Mouse (Mus musculus): ENCODE results near the gene Zfp775.
"Not testable (repeated sequence)": the region's sequence is repeated elsewhere in the genome, so short reads cannot be mapped to it uniquely, and the experiment has no call there.

Zfp775 gene

GRCm38 (mm10) chr6:48591221-48591845 lies 10.5 kb upstream of the Zfp775 start:
- DNase-seq (ENCODE audit: low spot score) = no peak

DNA sequence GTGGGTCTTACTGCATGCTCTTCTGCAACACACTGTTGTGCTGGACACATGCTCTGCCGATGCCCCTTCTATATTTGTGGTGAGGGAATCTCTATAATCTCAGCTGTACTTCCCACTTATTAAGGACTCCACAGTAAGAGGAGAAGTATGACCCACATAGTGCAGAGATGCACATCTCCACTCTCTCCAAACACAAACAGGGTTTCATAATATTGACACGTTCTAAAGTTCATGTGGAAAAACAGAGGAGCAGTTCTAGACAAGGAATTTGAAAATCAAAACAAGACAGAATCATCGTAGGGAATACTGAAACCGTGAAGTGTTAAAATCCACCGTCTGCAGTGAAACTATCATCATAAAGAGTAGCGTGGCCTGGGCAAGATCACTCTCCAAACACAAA lies 10.0 kb upstream of the Zfp775 start:
- DNase-seq (ENCODE audit: low spot score) = no peak

DNA sequence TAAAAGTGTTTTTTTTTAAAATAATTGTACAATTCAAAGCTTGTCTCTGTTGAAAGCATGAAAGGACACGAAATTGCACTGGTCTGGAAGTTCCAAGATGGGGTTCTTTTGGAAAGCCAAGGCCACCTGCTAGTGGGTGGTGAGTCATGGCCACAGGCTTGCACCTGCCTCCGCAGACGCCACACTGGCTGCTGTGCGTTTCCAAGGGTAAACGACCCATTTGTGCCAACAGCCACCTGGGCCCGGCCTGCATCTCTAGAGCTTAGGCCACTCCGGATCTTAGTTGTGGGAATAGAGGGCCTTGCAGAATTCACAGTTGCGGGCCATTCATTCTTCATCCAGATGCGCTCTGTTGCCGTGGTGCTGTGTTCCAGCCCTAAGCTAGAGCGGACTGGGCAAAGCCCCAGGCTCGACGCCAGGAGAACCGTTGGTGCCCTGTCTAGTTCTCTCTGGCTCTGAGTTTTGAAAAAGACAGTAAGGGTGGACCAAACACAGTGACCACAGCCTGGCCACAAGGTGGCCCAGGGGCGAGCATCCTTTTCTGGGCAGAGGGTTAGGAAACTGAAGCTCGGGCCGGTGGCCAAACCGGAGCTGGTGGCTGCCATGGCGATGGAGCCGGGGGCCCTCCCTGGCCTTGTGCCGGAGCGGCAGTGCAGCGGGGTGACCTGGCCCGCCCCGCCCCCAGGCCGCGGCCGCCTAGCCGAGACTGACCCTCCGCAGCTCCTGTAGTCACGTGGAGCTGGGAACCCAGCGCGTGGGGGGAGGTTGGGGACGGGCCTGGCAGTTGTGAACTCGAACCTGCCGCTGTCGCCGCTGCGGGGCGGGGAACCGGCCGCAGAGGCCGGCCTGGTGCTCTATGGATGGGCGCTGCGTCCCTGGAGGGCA lies 8.5 kb upstream of the Zfp775 start, which contains the start of the genes Repin1 and Gm44965:
Gene Repin1 (plus strand): TSS at position 726 of the 885 bp plus-strand sequence.
Gene Gm44965 (plus strand): TSS at position 784 of the 885 bp plus-strand sequence.
- peak; percentile 97 for DNase-seq (ENCODE audit: low spot score)

DNA sequence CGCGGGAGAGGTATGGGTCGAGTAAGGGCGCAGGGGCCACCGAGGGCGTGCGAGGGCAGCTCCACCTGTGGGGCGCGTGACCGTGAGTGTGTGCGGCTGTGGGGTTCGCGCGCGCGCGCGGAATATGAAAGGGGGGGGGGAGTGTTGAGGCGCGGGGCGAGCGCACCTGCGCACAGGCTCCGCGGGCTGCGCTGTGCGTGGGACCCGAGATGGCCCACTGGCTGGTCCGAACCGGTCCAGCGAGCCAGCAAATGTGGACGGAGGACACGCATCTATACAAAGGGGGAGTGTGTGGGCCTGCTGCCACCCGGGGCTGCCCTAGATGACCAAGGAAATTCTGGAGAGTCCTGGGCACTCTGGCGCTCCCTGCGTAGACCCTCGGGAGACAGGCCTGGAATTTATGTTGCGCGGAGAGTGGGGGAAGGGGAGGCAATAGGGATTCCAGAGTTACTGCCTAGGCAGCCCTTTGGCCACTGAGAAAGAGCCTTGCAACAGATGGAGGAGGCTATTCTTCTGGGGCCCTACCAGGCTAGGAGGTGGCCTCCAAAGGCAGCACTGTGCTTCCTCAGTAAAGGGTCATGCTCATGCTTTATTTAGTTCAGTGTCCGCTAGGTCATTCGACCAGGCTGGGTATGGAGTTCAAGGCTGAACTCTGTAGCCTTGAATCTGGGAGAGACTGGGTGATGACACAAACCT lies 7.7 kb upstream of the Zfp775 start:
- no peak for DNase-seq (ENCODE audit: low spot score)

- no peak for DNase-seq (ENCODE audit: low spot score)
These were observed 6.6 kb upstream of the Zfp775 start for GRCm38 (mm10) chr6:48595278-48595677.

- peak; percentile 48 for DNase-seq (ENCODE audit: low spot score)
These were observed 5.2 kb upstream of the Zfp775 start for GRCm38 (mm10) chr6:48596545-48597232.

DNA sequence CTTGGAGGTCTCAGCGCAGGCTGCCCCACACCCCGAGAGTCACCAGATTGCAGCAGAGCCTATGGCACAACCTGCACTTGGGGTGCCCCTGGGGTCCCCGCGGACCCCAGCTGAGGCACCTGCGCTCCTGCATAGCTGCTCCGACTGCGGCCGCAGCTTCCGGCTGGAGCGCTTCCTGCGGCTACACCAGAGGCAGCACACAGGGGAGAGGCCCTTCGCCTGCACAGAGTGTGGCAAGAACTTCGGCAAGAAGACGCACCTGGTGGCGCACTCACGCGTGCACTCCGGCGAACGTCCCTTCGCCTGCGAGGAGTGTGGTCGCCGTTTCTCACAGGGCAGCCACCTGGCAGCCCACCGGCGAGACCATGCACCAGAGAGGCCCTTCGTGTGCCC lies 4.6 kb upstream of the Zfp775 start:
- peak; percentile 45 for DNase-seq (ENCODE audit: low spot score)

GRCm38 (mm10) chr6:48600594-48600993 lies 1.3 kb upstream of the Zfp775 start:
- DNase-seq (ENCODE audit: low spot score) = no peak

GRCm38 (mm10) chr6:48602080-48602741 lies 348 bp downstream of the Zfp775 start:
- DNase-seq (ENCODE audit: low spot score) = no peak

DNA sequence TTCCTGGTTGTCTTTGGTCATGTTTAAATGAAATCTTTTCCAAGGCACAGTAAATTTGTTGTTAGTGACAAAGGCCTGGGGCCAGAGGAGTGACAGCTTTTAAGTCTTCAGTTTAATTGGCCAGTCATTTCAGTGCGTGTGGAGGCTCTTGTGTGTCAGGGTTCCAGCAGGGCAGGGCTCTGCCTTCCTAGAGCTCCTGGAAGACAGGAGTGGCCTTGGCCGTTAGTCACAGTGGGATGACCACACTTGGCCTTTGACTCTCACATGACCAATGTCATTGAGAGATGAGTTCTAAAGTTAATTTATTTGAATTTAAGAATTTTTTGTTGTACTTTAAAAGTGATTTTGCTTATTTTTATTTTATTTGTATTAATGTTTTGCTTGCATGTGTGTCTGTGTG lies 6.3 kb downstream of the Zfp775 start:
- no peak for DNase-seq (ENCODE audit: low spot score)

DNA sequence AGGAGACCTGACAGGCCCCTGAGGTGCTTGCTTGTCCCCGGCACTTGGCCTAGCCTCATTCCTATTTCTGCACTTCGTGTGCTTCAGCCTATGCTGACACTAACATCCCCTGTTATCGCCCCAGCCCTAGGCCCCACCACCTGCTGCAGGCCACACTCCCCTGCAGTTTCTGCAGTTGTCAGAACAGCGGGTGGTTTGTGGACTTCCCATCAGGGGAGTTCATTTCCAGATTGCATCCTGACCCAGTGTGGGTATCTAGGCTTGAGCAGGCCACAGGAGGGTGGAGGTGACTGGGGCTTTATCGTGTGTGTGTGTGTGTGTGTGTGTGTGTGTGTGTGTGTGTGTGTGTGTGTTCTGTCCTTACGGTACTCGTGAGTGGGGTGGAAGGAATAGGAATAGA lies 7.6 kb downstream of the Zfp775 start:
- no peak for DNase-seq (ENCODE audit: low spot score)

DNA sequence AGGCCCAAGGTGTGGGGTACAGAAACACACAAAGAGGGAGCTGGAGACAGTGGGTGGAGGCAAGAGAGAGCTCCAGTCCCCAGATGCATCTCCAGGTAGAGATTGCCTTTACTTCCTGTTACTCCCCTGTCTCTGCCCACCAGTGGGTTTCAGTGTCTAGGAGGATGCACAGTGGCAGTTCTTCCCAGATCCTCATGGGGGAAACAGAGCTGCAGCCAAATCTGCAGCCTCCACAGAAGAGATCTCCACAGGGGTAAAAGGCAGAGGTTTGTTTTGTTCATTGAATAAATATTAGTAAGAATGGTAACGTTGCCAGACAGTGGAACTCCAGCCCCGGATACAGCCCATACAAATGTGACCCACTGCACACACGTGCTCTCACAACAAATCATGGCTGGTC lies 8.8 kb downstream of the Zfp775 start:
- DNase-seq (ENCODE audit: low spot score) = no peak

- no peak for DNase-seq (ENCODE audit: low spot score)
These were observed 11.6 kb downstream of the Zfp775 start for GRCm38 (mm10) chr6:48613464-48613863.

DNA sequence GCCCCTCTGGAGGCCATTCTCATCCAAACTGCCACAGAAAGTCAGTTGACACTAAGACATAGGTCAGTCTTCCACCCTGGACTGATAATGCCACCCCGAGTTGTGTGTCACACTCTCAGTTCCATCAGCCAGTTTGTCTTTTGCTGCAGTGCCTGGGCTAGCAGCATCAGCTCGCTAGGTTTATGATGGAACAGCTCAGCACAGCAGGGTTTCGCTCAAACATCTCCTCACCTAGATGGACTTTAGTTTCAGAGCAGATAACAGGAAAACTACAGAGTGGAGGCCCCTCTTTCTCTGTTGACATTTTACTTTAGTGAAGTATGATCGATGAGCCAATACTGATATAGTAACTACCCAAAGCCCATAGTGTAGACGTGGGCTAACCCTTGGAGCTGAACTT lies 12.9 kb downstream of the Zfp775 start:
- DNase-seq (ENCODE audit: low spot score) = no peak

GRCm38 (mm10) chr6:48620031-48620430 lies 18.2 kb downstream of the Zfp775 start:
- no peak for DNase-seq (ENCODE audit: low spot score)

DNA sequence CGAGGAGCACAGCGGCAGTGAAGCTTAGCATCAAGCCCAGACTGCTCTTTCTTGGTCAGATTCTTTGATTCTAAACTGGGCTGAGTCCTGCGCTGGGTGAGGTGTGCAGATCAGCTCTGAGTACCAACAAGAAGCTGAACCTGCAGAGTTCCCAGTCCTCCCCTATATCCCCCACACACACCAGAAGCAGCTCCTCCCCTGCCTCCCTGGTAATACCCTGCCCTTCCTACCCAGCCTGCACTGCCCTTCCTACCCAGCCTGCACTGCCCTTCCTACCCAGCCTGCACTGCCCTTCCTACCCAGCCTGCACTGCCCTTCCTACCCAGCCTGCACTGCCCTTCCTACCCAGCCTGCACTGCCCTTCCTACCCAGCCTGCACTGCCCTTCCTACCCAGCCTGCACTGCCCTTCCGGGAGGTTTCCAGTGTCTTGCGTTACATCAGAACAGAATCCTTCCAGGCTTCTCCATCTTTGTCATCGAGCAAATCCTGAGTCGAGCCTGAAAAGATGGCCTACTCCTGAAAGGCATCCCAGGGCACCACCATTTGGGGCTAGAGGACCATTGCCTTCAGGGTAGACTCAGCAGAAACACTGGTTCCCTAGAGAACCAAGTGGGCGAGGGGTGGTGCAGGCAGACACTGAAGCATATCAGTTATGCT lies 20.5 kb downstream of the Zfp775 start:
- DNase-seq (ENCODE audit: low spot score) = not testable (repeated sequence)

GRCm38 (mm10) chr6:48623460-48623859 lies 21.6 kb downstream of the Zfp775 start:
- DNase-seq (ENCODE audit: low spot score) = no peak

- no peak for DNase-seq (ENCODE audit: low spot score)
These were observed 24.6 kb downstream of the Zfp775 start, which contains the start of gene AI854703 for GRCm38 (mm10) chr6:48626464-48626863. Gene AI854703, plus strand, starts transcription at chr6:48626764.

DNA sequence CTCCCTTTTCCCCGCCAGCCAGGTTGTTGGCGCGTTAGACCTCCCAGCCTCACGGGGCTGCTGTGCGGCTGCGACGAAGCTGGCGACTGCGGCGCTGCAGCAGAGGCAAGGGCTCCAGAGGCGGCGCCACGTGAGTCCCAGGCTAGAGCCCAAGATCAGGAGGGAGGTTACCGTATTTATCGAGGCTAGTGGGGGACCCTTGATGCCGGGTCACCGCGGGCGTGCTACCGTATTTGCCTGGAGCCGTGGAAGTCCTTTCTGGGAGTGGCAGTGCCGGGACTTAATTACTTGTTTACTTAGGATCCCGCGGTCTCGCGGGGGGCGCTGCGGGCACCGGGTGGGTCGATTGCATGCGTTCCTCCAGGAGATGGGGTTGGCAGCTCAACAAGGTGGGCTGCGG lies 25.1 kb downstream of the Zfp775 start:
- DNase-seq (ENCODE audit: low spot score) = peak; percentile 46

DNA sequence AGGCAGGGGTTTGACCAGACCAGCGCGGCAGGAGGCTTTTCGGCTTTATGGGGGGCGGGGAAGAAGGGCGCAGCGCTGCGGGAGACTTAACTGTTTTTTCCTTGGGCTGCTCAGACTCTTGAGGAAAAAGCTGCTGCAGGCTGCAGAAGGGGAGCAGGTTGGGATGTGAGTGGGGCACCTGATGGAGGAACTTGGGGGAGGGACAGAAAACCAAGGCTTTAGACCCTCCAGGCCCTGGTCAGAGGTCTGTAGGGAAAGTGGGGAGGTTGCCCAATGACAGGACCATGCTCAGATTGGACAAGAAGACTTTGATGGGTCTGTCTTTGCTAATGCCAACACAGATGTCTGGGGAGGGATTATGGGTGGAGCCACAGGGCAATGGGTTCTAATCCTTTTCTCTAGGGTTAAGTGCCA lies 25.7 kb downstream of the Zfp775 start:
- DNase-seq (ENCODE audit: low spot score) = no peak

GRCm38 (mm10) chr6:48628377-48628776 lies 26.5 kb downstream of the Zfp775 start:
- no peak for DNase-seq (ENCODE audit: low spot score)
